Mouse (Mus musculus) cerebellum, adult 2 months (tissue): ENCODE results near the gene Pole3.

Source experiments
- CTCF ChIP-seq: fragments of 200-500 bp; IDR thresholded peaks from 2 replicates; pipeline ENCODE4 v1.5.1; 2011; ENCODE audit warnings: low read depth, mild to moderate bottlenecking, control low read depth, low read length, moderate library complexity, borderline replicate concordance; ENCODE audit not compliant: insufficient read depth
- POLR2A ChIP-seq: fragments of 200-500 bp; IDR thresholded peaks from 2 replicates; pipeline ENCODE4 v1.6.1; 2011; ENCODE audit warnings: low read length, control low read depth, borderline replicate concordance; ENCODE audit not compliant: insufficient read depth

DNA sequence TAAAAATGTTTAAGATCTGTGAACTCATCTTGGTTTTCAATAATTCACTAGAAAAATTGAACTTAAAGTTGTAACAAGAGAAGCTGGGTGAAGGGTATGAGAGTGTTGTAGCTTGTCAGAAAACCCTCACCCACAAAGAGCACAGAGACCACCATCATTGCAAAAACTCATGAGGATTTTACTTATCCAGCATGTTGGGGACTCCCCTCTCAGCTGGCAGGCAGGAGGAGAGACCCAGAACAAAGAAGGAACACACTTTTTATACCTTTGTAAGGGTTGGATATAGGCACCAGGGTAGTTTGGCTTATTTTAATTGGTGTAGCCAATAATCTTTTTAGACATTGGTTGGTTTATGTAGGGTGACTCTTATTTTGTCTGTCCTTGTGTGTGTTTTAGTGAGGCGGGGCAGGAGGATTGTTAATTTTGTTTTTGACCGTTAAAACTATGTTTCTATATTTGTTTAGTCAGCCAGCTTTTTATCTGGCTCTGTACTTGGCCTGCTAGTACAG, 3.9 kb downstream of the Pole3 start:
- no peak for TF ChIP-seq POLR2A
- no peak for TF ChIP-seq CTCF
